Comparison of ENCODE assay signal across 10 mouse cellular contexts in the genomic region with DNA sequence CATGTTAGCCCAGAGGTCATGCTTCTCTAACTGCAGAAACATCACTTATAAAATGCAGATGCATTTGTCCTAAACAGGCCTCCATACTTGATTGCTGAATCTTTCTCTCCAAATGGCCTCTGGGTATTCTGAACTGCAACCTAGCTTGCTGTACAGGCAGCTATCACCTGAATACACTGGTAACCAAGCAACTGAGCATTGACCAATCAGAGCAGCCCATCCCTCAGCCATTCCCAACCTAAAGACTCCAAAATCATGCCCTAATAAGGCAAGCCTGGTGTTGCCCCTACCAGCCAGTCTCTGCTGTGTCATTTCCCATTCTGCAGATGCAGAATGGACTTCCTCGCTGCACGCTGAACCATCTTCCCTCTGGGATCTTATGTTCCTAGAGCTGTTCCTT.
DNase-seq lines count a peak whose midpoint lies in the region; ATAC-seq and TF ChIP-seq lines count a peak whose summit lies in the region.
"Had no signal": no experiment of that assay in that cellular context is flagged by ENCODE, and none has a peak within 500 bp of the region (broad histone marks: within the 10 kb centered on the region; RNA-seq: fewer than 3 reads in every experiment).

No protein-coding gene starts in this region.

- no peaks in the 10 kb centered on the region for H3K27me3 ChIP-seq in heart, embryonic 11.5 days (ENCODE audit: control insufficient read depth, insufficient read depth, low read length)
- H3K27me3 ChIP-seq in hindbrain, postnatal 0 days (ENCODE audit: insufficient read depth, low read length), result no peaks in the 10 kb centered on the region
- no peaks in the 10 kb centered on the region for H3K27me3 ChIP-seq in myocyte (ENCODE audit: control insufficient read depth, insufficient read depth, insufficient read length)
- H3K27me3 ChIP-seq in kidney, adult 2 months (replicated peaks; ENCODE audit: control insufficient read depth, insufficient read depth, low read length), result no peaks in the 10 kb centered on the region

- intact Hi-C loops in heart, postnatal 10 days (cut with DNase I), result no loop called here

- WGBS in heart, embryonic 11.5 days (ENCODE audit: insufficient replicate concordance), result 42% methylated on average over 2 of the region's 2 CpGs
- 62% methylated on average over 2 of the region's 2 CpGs for WGBS in hindbrain, postnatal 0 days
- WGBS in kidney, adult 2 months, result 80% methylated on average over 2 of the region's 2 CpGs

- TF ChIP-seq CTCF in hindbrain, postnatal 0 days (IDR thresholded peaks at IDR 0.05; ENCODE audit: low read depth), result no peak
- TF ChIP-seq CTCF in kidney, adult 2 months (conservative IDR thresholded peaks at IDR 0.05; ENCODE audit: insufficient read depth, insufficient read length, low read depth, low read length), result no peak

- no peaks in the 10 kb centered on the region for H3K36me3 ChIP-seq in heart, embryonic 11.5 days (ENCODE audit: control insufficient read depth, insufficient read depth, low read length)
- H3K36me3 ChIP-seq in hindbrain, postnatal 0 days (ENCODE audit: insufficient read depth, low read length), result no peaks in the 10 kb centered on the region
- no peaks in the 10 kb centered on the region for H3K36me3 ChIP-seq in myocyte (ENCODE audit: control insufficient read depth, insufficient read depth)
- H3K36me3 ChIP-seq in kidney, adult 2 months (ENCODE audit: control insufficient read depth, insufficient read depth, low read length), result no peaks in the 10 kb centered on the region

- no peak overlapping the region for H3K9ac ChIP-seq in heart, embryonic 11.5 days (ENCODE audit: low read depth, low read length)
- no peak overlapping the region for H3K9ac ChIP-seq in hindbrain, postnatal 0 days (replicated peaks; ENCODE audit: low read length)

- no peak overlapping the region for H3K4me3 ChIP-seq in heart, embryonic 11.5 days (ENCODE audit: low read depth, low read length)
- no peak overlapping the region for H3K4me3 ChIP-seq in hindbrain, postnatal 0 days (ENCODE audit: low read length)
- no peak overlapping the region for H3K4me3 ChIP-seq in myocyte
- no peak overlapping the region for H3K4me3 ChIP-seq in kidney, adult 2 months (ENCODE audit: insufficient read depth, low read depth, low read length)

- H3K9me3 ChIP-seq in heart, embryonic 11.5 days (replicated peaks; ENCODE audit: control insufficient read depth, low read length), result no peaks in the 10 kb centered on the region
- H3K9me3 ChIP-seq in hindbrain, postnatal 0 days (ENCODE audit: low read length), result no peaks in the 10 kb centered on the region

- H3K79me2 ChIP-seq in myocyte (ENCODE audit: control insufficient read depth, insufficient read depth), result no peaks in the 10 kb centered on the region

- no peak overlapping the region for H3ac ChIP-seq in myocyte (ENCODE audit: control insufficient read depth, insufficient read length)

- no peak for DNase-seq in heart, postnatal 10 days
- peak; percentile 9 for DNase-seq in embryo, embryonic 9.5 days (ENCODE audit: extremely low spot score)
- DNase-seq in hindbrain, postnatal 0 days (ENCODE audit: low spot score), result peak; percentile 83
- no peak for DNase-seq in layer of hippocampus, postnatal 14 days (ENCODE audit: low spot score in 2 of 2)
- no peak for DNase-seq in kidney, adult 2 months
- DNase-seq in kidney, postnatal 10 days, result no peak

- 0 out of 2 replicates have a peak overlapping the region, but pooled peaks have one; percentile 4 for H3K4me2 ChIP-seq in heart, embryonic 11.5 days
- H3K4me2 ChIP-seq in hindbrain, postnatal 0 days (ENCODE audit: low read depth, low read length), result no peak overlapping the region
- no peak overlapping the region for H3K4me2 ChIP-seq in myocyte (ENCODE audit: low read depth)

- TF ChIP-seq POLR2A in myocyte (IDR thresholded peaks at IDR 0.05; ENCODE audit: insufficient read length, low read depth), result no peak
- TF ChIP-seq POLR2A in kidney, adult 2 months (IDR thresholded peaks at IDR 0.05; ENCODE audit: low read depth, low read length), result no peak

- no peak overlapping the region for H3K27ac ChIP-seq in heart, embryonic 11.5 days (ENCODE audit: low read depth, low read length)
- H3K27ac ChIP-seq in hindbrain, postnatal 0 days, result peak overlapping the region; percentile 79
- H3K27ac ChIP-seq in kidney, adult 2 months (ENCODE audit: insufficient read depth, low read depth, low read length), result no peak overlapping the region

- no peaks in the 10 kb centered on the region for H3K4me1 ChIP-seq in heart, embryonic 11.5 days (ENCODE audit: control insufficient read depth, insufficient read depth, low read length)
- peaks cover 11% of the 10 kb centered on the region; the same call in 1 of the 2 replicates for H3K4me1 ChIP-seq in hindbrain, postnatal 0 days (ENCODE audit: insufficient read depth, low read length)
- no peaks in the 10 kb centered on the region for H3K4me1 ChIP-seq in kidney, adult 2 months (ENCODE audit: control insufficient read depth, insufficient read depth, low read length)

- ATAC-seq in heart, embryonic 11.5 days (replicated peaks; ENCODE audit: insufficient number of reproducible peaks, low FRiP score, low TSS enrichment), result peak; percentile 63; the same call in 1 of the 2 replicates
- ATAC-seq in hindbrain, postnatal 0 days, result peak; percentile 98
- ATAC-seq: CD4-positive, CD25-positive, alpha-beta regulatory T cell, adult 4 months; inflammation-experienced regulatory T-cells, adult 6 months had no signal

TF ChIP-seq in myocyte, 11 proteins besides CTCF, POLR2A, EP300 and RAD21:
- TF ChIP-seq CEBPB (IDR thresholded peaks at IDR 0.05; ENCODE audit: insufficient read depth, poor library complexity, severe bottlenecking) (no peak), SRF (IDR thresholded peaks at IDR 0.05; ENCODE audit: control insufficient read depth, insufficient read length, low read depth) (peak; percentile 63), USF1 (IDR thresholded peaks at IDR 0.05; ENCODE audit: low read depth) (no peak)

Comparison
In these comparisons a context has a peak if more than half of its experiments do, and no peak if none do; other contexts are left out.
1. DNase-seq: peak in embryo, embryonic 9.5 days (single experiment) and hindbrain, postnatal 0 days (single experiment); none in heart, postnatal 10 days (0 of 2), layer of hippocampus, postnatal 14 days (0 of 2), kidney, adult 2 months (single experiment) and kidney, postnatal 10 days (single experiment).